Mouse (Mus musculus): ENCODE data around the gene Gprc5c. TPM values are rescaled to one million over a fixed set of nuclear protein-coding genes. Genes with fewer than 3 reads are reported as not detected.

The Gprc5c gene
- polyA plus RNA-seq, 1 experiment: 48.8 TPM

DNA sequence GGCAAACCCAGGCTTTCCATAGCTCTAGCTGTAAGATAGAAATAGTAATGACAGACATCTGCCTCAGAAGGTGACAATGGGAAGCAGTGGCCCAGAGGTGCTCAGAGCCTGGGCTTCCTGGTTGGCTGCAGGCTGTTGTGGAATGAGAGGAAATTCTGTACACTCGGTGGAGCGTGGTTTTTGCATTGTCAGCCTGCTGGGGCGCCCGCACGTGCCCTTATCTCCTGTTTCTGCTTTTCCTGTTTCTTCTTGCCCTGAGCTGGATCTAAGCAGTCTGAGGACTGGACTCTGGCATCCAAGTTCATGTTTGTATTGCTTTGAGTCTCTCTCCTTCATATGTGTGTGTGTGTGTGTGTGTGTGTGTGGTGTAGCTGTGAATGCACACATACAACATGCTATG is 24.3 kb upstream of the Gprc5c start:
- Histone ChIP-seq H3K27me3 (ENCODE audit: control insufficient read depth, insufficient read depth, low read length, poor library complexity, severe bottlenecking) (no peaks in the 10 kb centered on the region), H3K4me3 (ENCODE audit: low read depth, low read length) (no peak overlapping the region), H3K9ac (ENCODE audit: low read depth, poor library complexity, severe bottlenecking) (no peak overlapping the region), H3K9me3 (replicated peaks; ENCODE audit: control insufficient read depth, insufficient read depth, low read length, poor library complexity, severe bottlenecking) (no peaks in the 10 kb centered on the region; the same call in 1 of the 2 replicates), H3K36me3 (ENCODE audit: control insufficient read depth, insufficient read depth, low read length, poor library complexity, severe bottlenecking) (no peaks in the 10 kb centered on the region), H3K4me1 (ENCODE audit: control insufficient read depth, insufficient read depth, low read length) (peaks cover 9% of the 10 kb centered on the region), H3K27ac (ENCODE audit: insufficient read depth, low read length) (no peak overlapping the region)
- TF ChIP-seq EP300 (IDR thresholded peaks at IDR 0.05; ENCODE audit: insufficient read depth, low read depth, low read length): no peak
- TF ChIP-seq CTCF (IDR thresholded peaks at IDR 0.05; ENCODE audit: low read depth, low read length): no peak
- TF ChIP-seq POLR2A (IDR thresholded peaks at IDR 0.05; ENCODE audit: insufficient read depth, low read length): no peak

DNA sequence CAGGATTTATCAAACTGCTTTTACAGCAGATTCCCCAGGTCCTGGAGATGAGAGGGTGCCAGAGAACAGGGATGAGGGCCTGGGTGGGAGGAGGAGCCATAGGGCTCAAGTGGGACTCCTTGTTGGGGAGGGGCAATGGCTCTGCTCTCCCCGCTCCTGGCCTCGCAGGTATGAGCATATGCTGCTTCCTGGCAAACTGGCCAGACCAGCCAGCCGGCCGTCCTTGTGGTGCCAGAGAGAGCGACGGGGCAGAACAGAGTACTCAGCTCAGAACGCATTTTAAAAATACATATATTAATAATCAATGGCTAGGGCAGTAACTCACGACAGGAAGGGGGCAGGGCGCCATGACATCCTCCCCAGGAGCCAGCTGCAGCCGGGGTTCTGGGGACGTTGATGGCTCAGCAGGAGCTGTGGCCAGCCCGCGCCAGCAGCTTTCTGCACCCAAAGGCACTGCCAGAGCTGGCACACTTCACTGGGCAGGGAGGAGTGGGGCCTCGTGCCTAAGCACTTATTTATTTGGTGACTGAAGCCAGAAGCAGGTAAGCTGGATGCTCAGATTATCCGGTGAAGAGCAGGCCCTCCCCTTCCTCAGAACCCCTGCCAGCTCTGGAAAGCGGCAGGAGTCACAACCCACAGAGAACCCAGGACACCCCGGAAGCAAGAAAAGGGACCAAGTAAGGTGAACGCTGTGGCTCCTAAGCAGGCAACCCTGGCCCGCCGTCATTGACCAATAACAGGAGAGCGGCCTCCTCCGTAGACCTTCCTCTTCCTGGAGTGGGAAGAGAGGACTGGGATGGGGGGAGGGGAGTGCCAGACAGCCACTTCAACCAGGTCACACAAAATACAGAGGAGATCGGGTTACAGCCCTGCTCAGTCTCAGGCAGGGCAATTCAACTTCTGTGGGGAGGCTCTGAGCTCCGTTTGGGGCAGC is 21.2 kb upstream of the Gprc5c start:
- peak overlapping the region; percentile 67 for H3K4me3 ChIP-seq (ENCODE audit: low read depth, low read length)
- TF ChIP-seq POLR2A (IDR thresholded peaks at IDR 0.05; ENCODE audit: insufficient read depth, low read length) (no peak), EP300 (IDR thresholded peaks at IDR 0.05; ENCODE audit: insufficient read depth, low read depth, low read length) (peak; percentile 55; the same call in 1 of the 2 replicates), CTCF (IDR thresholded peaks at IDR 0.05; ENCODE audit: low read depth, low read length) (no peak)
- H3K36me3 ChIP-seq (ENCODE audit: control insufficient read depth, insufficient read depth, low read length, poor library complexity, severe bottlenecking): no peaks in the 10 kb centered on the region
- no peaks in the 10 kb centered on the region for H3K27me3 ChIP-seq (ENCODE audit: control insufficient read depth, insufficient read depth, low read length, poor library complexity, severe bottlenecking)
- H3K9me3 ChIP-seq (replicated peaks; ENCODE audit: control insufficient read depth, insufficient read depth, low read length, poor library complexity, severe bottlenecking): no peaks in the 10 kb centered on the region
- peaks cover 2% of the 10 kb centered on the region for H3K4me1 ChIP-seq (ENCODE audit: control insufficient read depth, insufficient read depth, low read length)
- H3K27ac ChIP-seq (ENCODE audit: insufficient read depth, low read length): peak overlapping the region; percentile 88
- H3K9ac ChIP-seq (ENCODE audit: low read depth, poor library complexity, severe bottlenecking): peak overlapping the region; percentile 80

DNA sequence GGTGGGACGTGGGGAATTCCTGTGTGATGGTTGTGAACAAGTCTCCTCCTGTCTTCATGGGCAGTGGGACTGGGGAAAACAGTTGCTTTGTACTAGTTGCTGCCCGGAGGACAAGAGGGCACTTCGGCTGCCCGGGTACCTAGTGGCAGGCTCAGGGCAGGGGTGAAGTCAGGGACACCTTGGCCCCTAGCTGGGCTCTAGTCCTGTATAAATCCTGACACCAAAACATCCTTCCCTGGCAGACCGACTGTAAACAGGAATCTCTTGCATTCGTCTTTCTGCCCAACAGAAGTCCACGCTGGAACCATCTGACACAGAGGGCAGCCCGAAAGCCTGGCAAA is 20.5 kb upstream of the Gprc5c start:
- H3K36me3 ChIP-seq (ENCODE audit: control insufficient read depth, insufficient read depth, low read length, poor library complexity, severe bottlenecking): no peaks in the 10 kb centered on the region
- no peak for TF ChIP-seq CTCF (IDR thresholded peaks at IDR 0.05; ENCODE audit: low read depth, low read length)
- TF ChIP-seq EP300 (IDR thresholded peaks at IDR 0.05; ENCODE audit: insufficient read depth, low read depth, low read length): no peak
- no peak for TF ChIP-seq POLR2A (IDR thresholded peaks at IDR 0.05; ENCODE audit: insufficient read depth, low read length)
- peak overlapping the region; percentile 80 for H3K9ac ChIP-seq (ENCODE audit: low read depth, poor library complexity, severe bottlenecking)
- H3K4me3 ChIP-seq (ENCODE audit: low read depth, low read length): peak overlapping the region; percentile 67
- H3K27me3 ChIP-seq (ENCODE audit: control insufficient read depth, insufficient read depth, low read length, poor library complexity, severe bottlenecking): no peaks in the 10 kb centered on the region
- H3K27ac ChIP-seq (ENCODE audit: insufficient read depth, low read length): peak overlapping the region; percentile 88
- H3K4me1 ChIP-seq (ENCODE audit: control insufficient read depth, insufficient read depth, low read length): peaks cover 2% of the 10 kb centered on the region
- no peaks in the 10 kb centered on the region for H3K9me3 ChIP-seq (replicated peaks; ENCODE audit: control insufficient read depth, insufficient read depth, low read length, poor library complexity, severe bottlenecking)

DNA sequence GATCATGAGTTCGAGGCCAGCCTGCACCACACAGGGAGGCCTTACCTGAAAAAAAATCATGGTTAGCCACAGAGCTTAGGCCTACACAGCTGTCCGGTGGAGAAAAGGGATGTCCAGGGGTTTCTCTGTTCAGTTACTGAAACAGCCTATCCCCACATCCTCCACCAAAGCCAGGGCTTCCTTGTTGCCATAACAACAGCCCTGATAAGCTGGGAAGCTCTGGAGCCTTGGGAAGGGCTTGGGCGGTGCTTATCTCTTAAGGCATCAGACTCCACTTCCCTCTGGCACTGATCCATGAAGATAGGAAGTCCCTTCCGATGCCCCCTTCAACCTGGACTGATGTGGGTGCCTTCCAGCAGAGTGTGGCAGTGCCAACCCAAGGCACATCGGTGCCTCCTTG is 17.8 kb upstream of the Gprc5c start:
- H3K4me1 ChIP-seq (ENCODE audit: control insufficient read depth, insufficient read depth, low read length): peaks cover 4% of the 10 kb centered on the region

DNA sequence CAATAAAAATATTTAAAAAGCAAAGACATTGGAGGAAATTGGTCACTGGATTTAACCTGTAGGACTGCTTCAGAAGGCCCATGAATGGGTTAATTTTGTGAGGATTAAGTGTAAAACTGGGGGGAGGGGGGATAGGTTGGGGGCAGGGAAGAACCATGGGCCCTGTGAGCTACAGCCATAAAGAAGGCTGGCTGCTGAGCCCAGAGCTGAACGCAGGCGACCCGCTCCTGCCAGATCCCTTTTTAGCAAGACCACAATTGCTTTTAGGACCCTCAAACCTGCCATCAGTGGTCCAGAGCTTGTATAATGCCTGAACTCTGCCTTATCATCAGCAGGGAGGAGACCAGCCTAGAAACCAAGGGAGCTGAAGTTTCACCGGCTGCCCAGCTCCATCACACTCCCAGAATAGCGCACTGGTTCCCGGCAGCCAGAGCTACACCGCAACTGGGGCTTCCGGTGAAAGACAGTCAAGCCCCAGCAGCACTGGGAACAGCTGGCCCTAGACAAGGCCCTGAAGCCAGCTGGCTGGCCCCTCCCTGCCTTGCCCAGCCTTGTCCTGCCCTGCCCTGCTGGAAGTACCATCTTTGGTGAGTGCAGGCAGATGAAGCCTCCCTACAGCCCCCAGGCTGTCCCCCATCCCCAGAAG is 7.0 kb upstream of the Gprc5c start:
- Histone ChIP-seq H3K4me3 (ENCODE audit: low read depth, low read length) (peak overlapping the region; percentile 15; the same call in 1 of the 2 replicates), H3K27me3 (ENCODE audit: control insufficient read depth, insufficient read depth, low read length, poor library complexity, severe bottlenecking) (no peaks in the 10 kb centered on the region)

More for the DNA sequence above, 17.8 kb upstream of the Gprc5c start:
- no peaks in the 10 kb centered on the region for H3K9me3 ChIP-seq (replicated peaks; ENCODE audit: control insufficient read depth, insufficient read depth, low read length, poor library complexity, severe bottlenecking)
- H3K27ac ChIP-seq (ENCODE audit: insufficient read depth, low read length): no peak overlapping the region
- no peak overlapping the region for H3K4me3 ChIP-seq (ENCODE audit: low read depth, low read length)
- no peak for TF ChIP-seq EP300 (IDR thresholded peaks at IDR 0.05; ENCODE audit: insufficient read depth, low read depth, low read length)
- no peak for TF ChIP-seq CTCF (IDR thresholded peaks at IDR 0.05; ENCODE audit: low read depth, low read length)
- no peak for TF ChIP-seq POLR2A (IDR thresholded peaks at IDR 0.05; ENCODE audit: insufficient read depth, low read length)
- H3K27me3 ChIP-seq (ENCODE audit: control insufficient read depth, insufficient read depth, low read length, poor library complexity, severe bottlenecking): no peaks in the 10 kb centered on the region
- no peak overlapping the region for H3K9ac ChIP-seq (ENCODE audit: low read depth, poor library complexity, severe bottlenecking)
- H3K36me3 ChIP-seq (ENCODE audit: control insufficient read depth, insufficient read depth, low read length, poor library complexity, severe bottlenecking): no peaks in the 10 kb centered on the region

More for the DNA sequence above, 7.0 kb upstream of the Gprc5c start:
- H3K4me1 ChIP-seq (ENCODE audit: control insufficient read depth, insufficient read depth, low read length): peaks cover 6% of the 10 kb centered on the region
- TF ChIP-seq POLR2A (IDR thresholded peaks at IDR 0.05; ENCODE audit: insufficient read depth, low read length) (no peak), CTCF (IDR thresholded peaks at IDR 0.05; ENCODE audit: low read depth, low read length) (no peak), EP300 (IDR thresholded peaks at IDR 0.05; ENCODE audit: insufficient read depth, low read depth, low read length) (no peak)
- H3K27ac ChIP-seq (ENCODE audit: insufficient read depth, low read length): peak overlapping the region; percentile 37
- H3K9me3 ChIP-seq (replicated peaks; ENCODE audit: control insufficient read depth, insufficient read depth, low read length, poor library complexity, severe bottlenecking): peaks cover 7% of the 10 kb centered on the region
- H3K9ac ChIP-seq (ENCODE audit: low read depth, poor library complexity, severe bottlenecking): peak overlapping the region; percentile 37
- no peaks in the 10 kb centered on the region for H3K36me3 ChIP-seq (ENCODE audit: control insufficient read depth, insufficient read depth, low read length, poor library complexity, severe bottlenecking)
